Mouse (Mus musculus): ENCODE data around the gene Ergic1.

Ergic1 gene

GRCm38 (mm10) chr17:26561290-26561640 lies at the start of gene Ergic1:
Ergic1 (plus strand) TSS chr17:26561489.
- peak; percentile 96 for DNase-seq

- no peak for DNase-seq
Observed at GRCm38 (mm10) chr17:26511816-26512774, 49.2 kb upstream of the Ergic1 start.

- no peak for DNase-seq
Observed at GRCm38 (mm10) chr17:26512961-26513360, 48.3 kb upstream of the Ergic1 start.

GRCm38 (mm10) chr17:26513459-26514290 lies 47.6 kb upstream of the Ergic1 start:
- DNase-seq, result no peak

- no peak for DNase-seq
Observed at GRCm38 (mm10) chr17:26514581-26515030, 46.7 kb upstream of the Ergic1 start.

- no peak for DNase-seq
Observed at GRCm38 (mm10) chr17:26515675-26516074, 45.6 kb upstream of the Ergic1 start.

- DNase-seq, result no peak
Observed at GRCm38 (mm10) chr17:26518306-26518705, 43.0 kb upstream of the Ergic1 start.

- no peak for DNase-seq
Observed at GRCm38 (mm10) chr17:26522711-26523110, 38.6 kb upstream of the Ergic1 start.

- DNase-seq, result no peak
Observed at GRCm38 (mm10) chr17:26524316-26524715, 37.0 kb upstream of the Ergic1 start.

- DNase-seq, result no peak
Observed at GRCm38 (mm10) chr17:26524801-26525200, 36.5 kb upstream of the Ergic1 start.

- DNase-seq, result peak; percentile 76 to 77
Observed at GRCm38 (mm10) chr17:26525316-26525715, 36.0 kb upstream of the Ergic1 start.

- DNase-seq, result no peak
Observed at GRCm38 (mm10) chr17:26527291-26527690, 34.0 kb upstream of the Ergic1 start.

GRCm38 (mm10) chr17:26528751-26529150 lies 32.5 kb upstream of the Ergic1 start:
- DNase-seq, result no peak

GRCm38 (mm10) chr17:26529791-26530241 lies 31.5 kb upstream of the Ergic1 start:
- no peak for DNase-seq

- no peak for DNase-seq
Observed at GRCm38 (mm10) chr17:26530590-26531081, 30.7 kb upstream of the Ergic1 start.

- no peak for DNase-seq
Observed at GRCm38 (mm10) chr17:26531395-26532027, 29.8 kb upstream of the Ergic1 start.

- DNase-seq, result no peak
Observed at GRCm38 (mm10) chr17:26532476-26533045, 28.7 kb upstream of the Ergic1 start.

- DNase-seq, result no peak
Observed at GRCm38 (mm10) chr17:26533871-26534372, 27.4 kb upstream of the Ergic1 start.

GRCm38 (mm10) chr17:26534695-26535094 lies 26.6 kb upstream of the Ergic1 start:
- no peak for DNase-seq

GRCm38 (mm10) chr17:26535251-26536136 lies 25.8 kb upstream of the Ergic1 start:
- DNase-seq, result no peak
